Mouse (Mus musculus): ENCODE data around the gene Plekhj1.
"Not testable (repeated sequence)": the region's sequence is repeated elsewhere in the genome, so short reads cannot be mapped to it uniquely, and the experiment has no call there.

Gene Plekhj1

DNA sequence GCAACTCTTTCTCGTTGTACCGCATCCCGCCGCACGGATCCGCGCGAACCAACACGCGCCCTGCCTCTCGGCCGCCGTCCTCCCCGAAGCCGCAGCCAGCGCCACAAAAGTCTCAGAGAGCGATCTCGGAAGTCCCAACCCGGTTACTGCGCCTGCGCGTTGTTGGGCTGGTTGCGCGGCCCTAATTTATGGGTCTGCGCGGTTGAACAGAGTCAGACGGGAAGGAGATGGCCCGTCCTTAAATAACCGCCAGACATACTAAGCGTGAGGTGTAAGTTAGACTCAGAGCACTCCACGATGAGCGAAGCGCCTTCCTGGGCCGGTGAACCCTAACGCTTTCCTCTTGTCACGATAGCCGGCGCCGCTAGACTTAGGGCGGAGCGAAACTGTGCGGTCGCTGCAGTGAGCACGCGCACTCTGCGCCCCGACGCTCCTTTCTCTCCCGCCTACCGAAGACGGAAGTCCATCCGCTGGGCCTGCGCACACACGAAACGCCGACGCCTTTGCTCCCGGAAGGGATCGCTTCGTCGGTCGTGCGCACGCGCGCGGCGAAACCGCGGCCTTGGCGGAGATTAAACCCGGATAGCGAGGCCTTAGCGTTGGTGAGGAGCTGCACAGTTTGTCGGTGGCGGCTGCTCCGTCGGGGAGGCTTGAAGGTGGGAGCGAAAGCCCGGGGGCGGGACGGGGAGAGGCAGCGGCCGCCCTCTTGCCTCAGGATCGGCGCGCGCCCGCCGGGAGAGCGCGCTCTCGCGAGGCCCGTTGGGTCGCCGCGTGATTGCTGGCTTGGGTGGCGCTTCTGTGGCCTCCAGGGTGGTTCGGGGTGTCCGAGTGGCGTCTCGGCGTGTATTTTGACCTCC is at the start of gene Plekhj1, which contains the start of gene Sf3a2:
Gene Plekhj1, minus strand, starts transcription at position 477 of the 857 bp plus-strand sequence.
Gene Sf3a2, plus strand, starts transcription at position 49 of the 857 bp plus-strand sequence.
- peak; percentile 99 for DNase-seq (ENCODE audit: low read depth)

DNA sequence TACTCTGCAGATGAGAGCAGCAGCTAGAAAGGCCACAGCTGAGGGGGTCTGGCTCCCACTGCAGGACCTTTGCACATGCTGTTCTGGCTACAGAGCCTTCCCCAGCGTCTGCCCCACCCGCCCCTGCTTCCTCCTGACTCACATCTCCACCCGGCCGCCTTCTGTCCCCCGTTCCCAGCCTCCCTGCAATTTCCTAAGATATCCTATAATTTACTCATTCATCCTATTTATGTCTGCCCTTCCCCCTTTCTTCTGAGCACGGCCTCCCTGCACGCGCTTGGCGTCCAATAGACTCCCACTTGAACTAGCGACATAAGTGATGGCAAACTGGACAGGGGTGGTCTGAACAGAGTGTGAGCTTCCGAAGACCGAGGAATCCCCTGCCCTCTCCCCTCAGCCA is 47.3 kb upstream of the Plekhj1 start:
- DNase-seq (ENCODE audit: low read depth): no peak

DNA sequence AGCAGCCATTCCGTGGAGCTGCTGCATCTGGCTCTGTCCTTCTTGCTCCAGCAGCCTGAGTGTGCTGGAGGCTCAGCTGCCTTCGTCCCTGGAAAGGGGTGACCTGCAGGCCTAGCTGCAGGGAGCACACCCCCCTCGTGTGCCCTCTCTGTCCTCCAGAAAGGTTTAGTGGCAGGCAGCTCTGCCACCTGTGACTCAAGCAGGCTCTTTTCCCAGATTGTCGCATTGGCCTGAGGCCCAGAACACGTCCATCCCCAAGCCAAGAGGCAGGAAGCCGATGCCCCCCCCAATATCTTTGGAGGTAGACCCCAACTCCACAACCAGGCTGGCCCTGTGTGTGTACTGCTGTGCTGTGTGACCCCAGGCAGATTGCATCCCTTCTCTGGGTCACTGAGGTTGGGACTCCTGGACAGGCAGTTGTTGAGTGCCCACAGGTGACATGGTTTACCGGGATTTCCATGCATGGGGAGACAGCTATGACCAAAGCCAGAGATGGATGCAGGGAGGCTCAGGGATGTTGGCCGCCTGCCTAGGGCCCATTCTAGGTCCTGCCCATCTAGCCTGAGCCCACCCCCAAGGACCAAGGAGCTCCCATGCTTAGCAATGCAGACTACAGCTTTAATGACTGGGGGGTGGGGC is 46.7 kb upstream of the Plekhj1 start:
- DNase-seq (ENCODE audit: low read depth): no peak

DNA sequence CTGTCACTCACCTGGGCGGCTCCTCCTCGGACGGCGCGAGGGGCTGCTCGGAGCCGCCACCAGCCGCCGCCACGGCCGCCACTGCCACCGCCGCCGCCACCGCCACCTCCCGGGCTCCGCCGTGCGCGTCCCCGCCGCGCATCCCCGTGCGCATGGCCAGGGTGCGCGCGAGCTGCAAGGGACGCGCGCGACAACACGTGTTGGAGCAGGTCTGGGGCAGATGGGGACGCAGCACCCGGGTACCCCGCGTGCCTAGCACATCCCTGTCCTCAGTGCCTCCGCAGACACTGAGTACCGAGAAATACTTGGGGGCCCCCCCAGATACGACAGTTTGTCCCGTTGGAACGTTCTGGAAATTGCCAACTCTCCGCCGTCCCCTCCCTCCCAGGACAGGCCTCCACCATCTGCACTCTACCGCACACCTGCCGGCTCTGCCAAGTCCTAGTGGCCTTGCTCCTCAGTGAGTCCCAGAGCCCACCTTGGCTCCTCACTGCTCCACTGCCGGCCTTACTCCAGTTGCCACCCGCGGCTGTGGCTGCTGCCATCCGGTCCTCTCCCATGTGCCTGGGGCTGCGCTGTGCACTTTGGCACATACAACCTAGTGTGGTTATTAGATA is 45.6 kb upstream of the Plekhj1 start, which contains the start of gene Lingo3:
Gene Lingo3, minus strand, starts transcription at position 109 of the 617 bp plus-strand sequence.
- no peak for DNase-seq (ENCODE audit: low read depth)

DNA sequence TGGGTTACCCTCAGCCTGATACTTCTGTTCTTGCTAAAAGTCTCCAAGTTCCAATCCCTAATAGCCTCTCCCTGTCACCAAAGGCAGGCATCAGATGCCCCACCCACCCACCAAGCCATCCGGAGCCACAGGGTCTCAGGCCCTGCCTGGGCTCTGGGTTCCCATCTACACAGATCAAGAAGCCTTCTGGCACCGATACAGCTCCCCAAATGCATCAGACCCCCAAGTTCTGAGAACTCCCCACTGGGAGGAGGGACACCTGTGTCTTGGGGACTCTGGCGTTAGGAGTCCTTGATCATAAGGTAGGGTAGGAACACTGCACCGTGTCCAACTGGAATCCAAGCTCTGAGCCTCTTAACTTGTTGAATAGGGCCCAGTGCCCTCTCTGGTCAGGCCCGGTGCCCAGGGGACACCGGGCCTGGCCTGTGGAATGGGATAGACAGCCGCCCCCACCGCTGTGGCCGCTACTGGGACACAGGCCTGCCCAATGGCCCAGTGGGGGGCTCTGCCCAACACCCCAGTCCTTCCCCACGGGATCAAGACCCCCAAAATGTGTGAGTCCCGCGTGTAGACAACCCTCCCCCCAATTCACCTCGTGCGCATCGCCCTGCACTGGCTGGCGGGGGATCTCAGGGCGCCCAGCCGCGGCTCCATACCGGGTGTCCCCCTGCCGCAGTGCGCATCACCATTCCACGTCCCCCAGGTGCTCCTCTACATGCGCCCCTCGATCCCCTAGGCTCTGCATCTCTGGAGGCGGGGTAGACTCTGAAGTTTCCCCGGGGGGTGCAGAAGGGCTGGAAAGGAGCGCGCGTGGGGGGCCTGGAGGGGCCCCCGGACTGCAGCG is 44.9 kb upstream of the Plekhj1 start:
- DNase-seq (ENCODE audit: low read depth): no peak

DNA sequence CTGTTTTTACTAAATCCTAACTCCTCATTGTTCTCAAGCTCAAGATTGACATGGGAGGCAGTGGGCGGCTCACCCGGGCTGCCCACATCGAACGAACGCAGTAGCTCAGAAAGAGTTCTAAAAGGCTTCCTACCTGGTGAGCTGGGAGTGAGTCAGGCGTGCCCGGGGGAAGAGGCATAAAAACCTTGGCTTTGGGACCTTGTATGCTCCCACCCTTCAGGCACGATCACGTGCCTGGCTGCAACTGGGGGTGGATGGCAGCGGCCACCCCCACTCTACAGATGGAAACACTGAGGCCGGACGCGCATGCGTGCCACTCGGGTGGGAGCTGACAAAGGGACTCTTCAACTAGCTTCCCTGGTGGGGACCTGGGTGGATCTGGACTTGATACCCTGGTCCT is 43.9 kb upstream of the Plekhj1 start:
- DNase-seq (ENCODE audit: low read depth): no peak

DNA sequence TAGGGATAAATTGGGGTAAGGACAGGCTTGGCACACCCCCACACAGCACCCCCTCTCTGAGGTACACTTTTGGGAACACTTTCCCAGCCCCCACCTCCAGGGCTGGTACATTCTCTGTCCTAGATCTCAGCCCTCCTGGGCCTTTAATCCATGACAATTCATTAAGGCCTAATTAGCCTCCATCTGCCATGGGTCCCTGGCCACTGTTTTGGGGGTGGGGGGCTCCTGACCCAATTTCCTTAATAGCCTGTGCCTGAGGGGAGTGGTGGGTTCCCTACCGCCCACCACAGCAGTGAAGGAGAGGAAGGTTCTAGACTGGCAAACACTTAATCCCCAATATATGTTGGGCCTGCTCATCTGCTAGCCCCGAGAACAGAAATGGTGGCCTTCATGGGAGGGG is 43.3 kb upstream of the Plekhj1 start:
- DNase-seq (ENCODE audit: low read depth): no peak

DNA sequence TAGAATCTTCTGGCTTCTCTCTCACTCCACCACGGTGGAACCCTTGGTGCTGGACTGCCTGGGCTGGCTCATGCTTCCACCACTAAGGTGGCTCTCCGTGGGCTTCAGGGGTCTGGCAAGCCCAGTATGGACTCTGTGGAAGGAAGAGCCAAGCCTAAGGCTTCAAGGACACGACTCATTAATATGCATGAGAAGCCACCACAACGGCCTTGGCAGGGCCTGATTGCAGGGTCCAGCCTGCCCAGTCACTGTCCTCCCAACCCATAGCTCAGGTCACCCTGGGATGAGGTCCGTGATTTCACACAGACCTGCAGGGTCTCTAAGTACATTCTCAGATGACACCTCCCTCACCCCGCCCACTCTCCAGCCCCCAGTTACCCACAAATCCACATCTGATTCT is 41.4 kb upstream of the Plekhj1 start:
- no peak for DNase-seq (ENCODE audit: low read depth)

DNA sequence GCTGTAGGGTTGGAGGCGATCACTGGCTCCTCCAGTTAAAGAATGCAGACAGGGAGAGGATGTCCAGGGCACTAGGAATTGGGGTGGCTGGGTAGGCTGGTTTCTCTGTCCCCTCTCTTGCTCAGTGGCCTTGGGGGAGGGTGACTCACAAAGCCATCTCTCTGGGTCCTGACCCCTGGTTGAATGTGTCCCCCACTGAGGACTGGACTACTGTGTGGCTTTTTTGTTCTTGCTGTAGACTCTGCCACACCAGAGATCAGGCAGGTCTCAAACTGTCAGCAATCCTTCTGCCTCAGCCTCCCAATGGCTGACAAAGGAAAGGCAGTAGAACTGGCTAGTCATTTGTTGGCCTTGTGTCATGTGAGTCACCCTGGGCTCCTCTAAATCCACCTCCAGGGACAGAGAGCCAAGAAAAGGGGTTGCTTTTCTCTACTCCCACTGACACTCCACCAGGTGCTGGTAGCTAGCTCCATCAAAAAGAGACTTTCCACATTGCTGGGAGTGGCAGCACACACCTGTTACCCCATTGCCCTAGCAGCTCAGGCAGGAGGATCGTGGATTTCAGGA is 40.0 kb upstream of the Plekhj1 start:
- DNase-seq (ENCODE audit: low read depth): no peak

DNA sequence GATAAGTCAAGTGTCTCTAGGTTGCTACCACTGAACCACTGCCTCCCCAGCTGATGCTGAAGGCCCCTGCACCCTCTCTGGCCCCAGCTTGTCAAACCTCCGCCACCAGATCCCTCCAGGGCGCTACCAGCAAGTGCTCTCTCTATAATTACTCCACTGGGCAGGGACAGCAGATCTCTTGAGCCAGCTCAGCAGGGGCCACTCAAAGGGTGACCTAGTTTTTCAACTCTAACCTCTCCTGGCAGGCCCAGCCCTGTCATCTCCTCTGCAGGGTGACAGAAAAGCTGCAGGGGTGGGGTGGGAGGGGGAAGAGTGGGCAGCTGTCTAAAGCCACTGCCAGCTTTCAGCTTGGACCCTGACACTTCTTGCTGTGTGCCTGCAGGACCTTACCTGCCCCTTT is 39.4 kb upstream of the Plekhj1 start:
- DNase-seq (ENCODE audit: low read depth): no peak

DNA sequence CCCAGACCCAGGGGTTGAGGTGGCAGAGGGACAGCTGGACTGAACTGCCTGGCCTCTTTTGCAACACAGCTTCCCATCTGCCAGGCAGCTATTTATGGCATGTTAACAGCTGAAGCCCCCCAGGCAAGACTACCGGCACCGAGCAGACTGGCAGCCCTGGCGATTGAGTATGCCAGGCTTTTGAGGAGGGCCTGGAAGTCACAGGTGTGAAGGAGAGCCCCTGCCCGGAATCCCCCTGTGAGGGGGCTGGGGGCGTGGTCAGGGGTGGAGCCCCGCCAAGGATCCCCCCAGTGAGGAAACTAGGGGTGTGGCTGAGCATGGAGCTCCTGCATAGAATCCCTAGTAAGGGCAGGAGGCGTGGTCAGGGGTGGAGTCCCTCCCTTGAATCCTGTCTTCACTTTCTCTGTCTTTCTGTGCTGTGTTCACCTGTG is 38.5 kb upstream of the Plekhj1 start:
- no peak for DNase-seq (ENCODE audit: low read depth)

DNA sequence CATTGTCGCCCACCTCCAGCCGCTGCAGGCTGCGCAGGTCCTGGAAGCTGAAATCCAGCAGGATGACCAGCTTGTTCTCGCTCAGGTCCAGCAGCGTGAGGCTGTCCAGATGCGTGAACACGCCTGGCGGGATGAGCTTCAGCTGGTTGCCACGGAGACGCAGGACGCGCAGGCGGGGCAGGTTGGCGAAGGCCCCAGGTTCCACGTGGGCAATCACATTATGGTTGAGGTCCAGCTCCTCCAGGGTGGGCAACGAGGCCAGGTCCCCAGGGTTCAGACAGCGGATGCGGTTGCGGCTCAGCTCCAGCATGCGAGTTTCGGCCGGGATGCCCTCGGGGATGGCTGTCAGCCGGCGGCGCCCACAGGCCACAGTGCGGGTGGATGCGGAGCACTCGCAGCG is 37.2 kb upstream of the Plekhj1 start:
- DNase-seq (ENCODE audit: low read depth): no peak

DNA sequence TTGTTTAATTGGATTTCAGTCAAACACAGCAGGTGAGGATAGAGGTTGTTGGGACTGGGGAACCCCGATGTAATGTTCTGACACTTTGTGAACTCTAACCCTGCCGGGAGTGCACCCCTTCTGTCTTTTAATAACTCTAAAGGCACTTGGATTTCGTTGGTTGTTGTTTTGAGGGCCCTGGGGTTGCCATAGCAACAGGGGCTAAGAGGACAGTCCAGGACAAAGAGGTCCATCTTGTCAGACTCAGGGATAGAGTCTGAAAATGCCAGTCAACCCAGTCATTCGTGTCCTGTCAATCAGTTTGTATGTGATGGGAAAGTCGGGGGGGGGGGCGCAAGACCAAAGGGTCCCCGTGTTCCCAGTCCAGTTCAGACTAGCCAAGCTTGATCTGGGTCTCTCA is 34.4 kb upstream of the Plekhj1 start:
- no peak for DNase-seq (ENCODE audit: low read depth)

DNA sequence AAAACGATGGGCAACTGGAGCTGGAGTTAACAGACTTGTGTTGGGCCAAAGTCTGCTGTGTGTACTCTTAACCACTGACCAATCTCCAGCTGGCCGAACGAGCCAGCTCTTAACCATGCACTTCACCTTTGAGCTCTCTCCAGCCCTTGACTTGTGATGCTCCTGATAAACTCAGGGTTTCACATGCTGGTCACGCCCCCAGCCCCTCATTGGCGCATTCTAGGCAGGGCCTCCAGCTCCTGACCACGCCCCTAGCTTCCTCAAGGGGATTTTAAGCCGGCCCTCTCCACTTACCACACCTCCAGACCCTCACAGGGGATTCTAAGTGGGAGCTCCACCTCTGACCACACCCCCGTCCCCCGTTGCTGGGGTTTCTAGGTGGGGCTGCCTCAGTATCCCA is 32.7 kb upstream of the Plekhj1 start:
- peak; percentile 72 for DNase-seq (ENCODE audit: low read depth)

DNA sequence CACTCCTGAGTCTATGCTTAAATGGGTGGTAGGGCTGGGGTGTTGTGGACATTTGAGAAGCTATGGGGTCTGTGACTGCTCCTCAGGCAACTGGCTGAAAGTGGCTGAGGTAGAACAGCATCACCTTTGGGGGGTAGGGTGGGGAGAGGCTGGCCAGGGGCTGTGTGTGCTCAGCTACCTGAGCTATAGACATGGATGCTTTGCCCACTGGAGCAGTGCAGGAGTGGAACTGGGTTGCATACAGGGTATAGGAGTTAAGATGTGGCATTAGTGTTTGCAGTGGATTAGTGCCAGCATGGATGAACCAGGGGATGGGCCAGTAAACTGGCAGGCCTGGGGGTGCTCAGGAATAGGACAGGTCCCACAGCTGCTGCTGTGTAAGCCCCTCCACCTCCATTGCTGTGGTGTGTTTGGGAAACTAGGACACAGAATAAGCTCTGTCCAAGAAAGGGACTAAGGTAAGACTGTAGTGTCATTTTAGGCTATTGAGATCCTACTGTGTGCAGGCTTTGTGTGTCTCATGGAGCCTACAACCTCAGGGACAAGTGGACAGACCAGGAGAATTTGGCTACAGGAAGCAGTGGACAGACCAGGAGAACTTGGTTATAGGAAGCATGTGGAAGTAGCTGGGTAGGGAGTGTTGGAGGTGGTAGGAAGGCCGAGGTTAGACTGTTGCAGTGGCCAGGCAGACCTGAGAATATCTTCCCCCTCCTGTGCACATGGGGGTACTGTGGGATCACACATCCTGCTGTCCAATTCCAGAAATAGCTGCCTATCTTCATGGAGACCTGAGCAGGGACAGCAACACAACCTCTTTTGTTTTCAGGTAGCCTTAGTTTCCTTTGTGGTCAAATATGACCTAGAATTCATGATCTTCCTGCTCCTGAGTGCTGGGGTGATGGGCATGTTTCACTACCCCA is 31.2 kb upstream of the Plekhj1 start:
- DNase-seq (ENCODE audit: low read depth): no peak

DNA sequence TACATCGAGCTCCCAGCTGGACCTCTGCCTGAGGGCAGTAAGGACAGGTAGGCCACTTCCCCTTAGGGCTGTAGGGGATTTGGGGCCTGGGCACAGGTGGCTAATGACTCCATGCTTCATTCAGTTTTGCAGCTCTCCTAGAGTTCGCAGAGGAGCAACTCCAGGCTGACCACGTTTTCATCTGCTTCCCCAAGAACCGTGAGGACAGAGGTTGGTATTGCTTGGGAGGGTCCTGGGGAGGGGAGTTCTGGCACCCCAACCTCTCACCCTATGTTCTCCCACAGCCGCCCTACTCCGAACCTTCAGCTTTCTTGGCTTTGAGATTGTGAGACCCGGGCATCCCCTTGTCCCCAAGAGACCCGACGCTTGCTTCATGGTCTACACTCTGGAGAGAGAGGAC is 30.2 kb upstream of the Plekhj1 start:
- DNase-seq (ENCODE audit: low read depth): not testable (repeated sequence)

DNA sequence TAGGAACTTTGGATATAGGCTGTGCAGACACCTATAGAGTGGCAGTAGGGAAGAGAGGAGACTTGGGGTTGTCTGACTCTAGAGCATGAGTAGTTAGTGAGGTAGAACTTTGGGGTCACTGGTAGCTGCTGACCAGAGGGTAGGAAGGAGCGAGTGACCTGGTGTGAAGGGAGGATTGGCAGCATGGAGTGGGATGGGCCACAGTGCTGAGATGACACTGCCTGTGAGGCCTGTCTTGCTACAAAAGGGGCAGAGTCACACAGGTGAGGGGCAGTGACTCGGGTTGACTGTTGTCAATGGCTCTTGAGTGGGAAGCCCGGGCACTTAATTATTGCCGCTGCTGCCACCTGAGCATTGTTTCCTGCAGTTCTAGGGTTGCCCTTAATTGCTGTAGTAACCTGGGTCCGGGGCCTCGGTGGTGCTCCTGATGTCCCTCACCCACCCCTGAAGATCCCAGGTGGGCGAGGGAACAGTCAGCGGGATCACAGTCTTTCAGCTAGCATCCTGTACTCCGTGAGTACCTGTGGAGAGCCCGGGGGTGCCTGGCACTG is 29.5 kb upstream of the Plekhj1 start:
- no peak for DNase-seq (ENCODE audit: low read depth)

DNA sequence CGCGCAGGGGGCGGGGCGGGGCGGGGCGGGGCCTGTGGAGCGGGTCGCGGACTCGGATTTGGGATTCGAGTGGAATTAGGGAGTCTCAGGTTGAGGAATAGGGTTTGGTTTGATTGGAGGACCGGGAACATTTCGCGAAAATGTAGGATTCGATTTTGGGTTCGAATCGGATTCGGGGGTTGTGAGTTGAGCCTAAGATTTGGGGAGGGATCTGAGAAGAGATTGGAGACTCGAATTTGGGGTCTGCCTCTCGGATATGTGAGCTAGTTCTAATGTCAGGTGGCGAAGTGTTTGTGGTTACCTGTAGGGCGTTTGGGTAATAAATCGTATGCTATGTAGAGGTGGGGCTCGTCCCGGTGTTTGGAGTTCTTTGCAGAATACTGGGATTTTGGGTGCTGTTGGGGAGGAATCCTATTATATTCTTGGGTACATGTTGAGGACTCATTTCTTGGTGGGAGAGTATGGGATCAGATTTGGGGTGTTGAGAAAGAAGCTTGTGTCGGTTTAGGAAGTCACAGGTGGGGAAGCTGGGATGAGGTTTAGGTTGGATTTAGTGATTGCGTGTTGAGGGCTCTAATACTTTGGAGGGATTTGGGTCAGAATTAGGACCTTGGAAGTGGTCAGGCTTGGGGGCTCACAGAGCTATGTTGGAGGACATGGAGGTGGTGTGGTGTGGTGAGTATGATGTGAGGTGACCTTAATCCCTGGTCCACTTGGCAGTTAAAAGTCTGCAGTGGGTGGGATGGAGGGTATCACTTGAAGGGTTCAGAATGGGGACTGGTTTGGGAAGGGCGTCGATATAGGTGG is 28.8 kb upstream of the Plekhj1 start:
- no peak for DNase-seq (ENCODE audit: low read depth)
